Mouse (Mus musculus) liver, embryonic 14.5 days (tissue): ENCODE results near the gene Fam221a. TPM values are rescaled to one million over a fixed set of nuclear protein-coding genes. Genes with fewer than 3 reads are reported as not detected.

ENCODE experiments used
- ATAC-seq: fragments of 200-750 bp; cut with Nextera tagmentation; 2 replicates; pipeline ENCODE4 v1.8.0; 2017; ENCODE audit warnings: moderate number of reproducible peaks, mild to moderate bottlenecking, moderate library complexity; ENCODE audit not compliant: insufficient read depth
- DNase-seq, 3 experiments: peaks; one replicate each; pipeline ENCODE4 v3.0.0-alpha.2; 2012 to 2013; ENCODE audit warnings: low read depth in 3 of 3, low spot score in 3 of 3
- H3K27ac ChIP-seq: fragments of 300-500 bp; sonication (generic); 2 replicates; pipeline ENCODE4 v1.5.1; 2014; ENCODE audit warnings: moderate library complexity, mild to moderate bottlenecking, control low read depth, inconsistent platforms
- H3K27me3 ChIP-seq: fragments of 300-500 bp; sonication (generic); 2 replicates; pipeline ENCODE4 v1.6.1; 2014; ENCODE audit warnings: mild to moderate bottlenecking, low read length, moderate library complexity; ENCODE audit not compliant: control insufficient read depth, insufficient read depth
- H3K36me3 ChIP-seq: fragments of 300-500 bp; sonication (generic); replicated peaks from 2 replicates; pipeline ENCODE4 v1.6.1; 2014; ENCODE audit warnings: low read depth; ENCODE audit not compliant: control insufficient read depth, insufficient read depth
- H3K4me1 ChIP-seq, 2 experiments: fragments of 200-500 bp in 1 of 2; fragments of 300-500 bp in 1 of 2; sonication (generic) in 1 of 2; replicated peaks; 2 replicates each; pipeline ENCODE4 v1.6.1; 2012 to 2014; ENCODE audit warnings: antibody characterized with exemption in 1 of 2, inconsistent platforms in 1 of 2, low read length in 1 of 2; ENCODE audit not compliant: control insufficient read depth in 2 of 2, insufficient read depth in 2 of 2
- H3K4me2 ChIP-seq: fragments of 300-500 bp; sonication (generic); 2 replicates; pipeline ENCODE4 v1.6.1; 2014; ENCODE audit warnings: low read depth, mild to moderate bottlenecking, control low read depth, moderate library complexity
- H3K4me3 ChIP-seq, 2 experiments: fragments of 200-500 bp in 1 of 2; fragments of 300-500 bp in 1 of 2; sonication (generic) in 1 of 2; 2 replicates each; pipeline ENCODE4 v1.5.1; 2012 to 2014; ENCODE audit warnings: low read depth in 2 of 2, low read length in 2 of 2, mild to moderate bottlenecking in 2 of 2, control low read depth in 1 of 2, inconsistent platforms in 1 of 2, moderate library complexity in 1 of 2; ENCODE audit not compliant: insufficient read depth in 1 of 2
- H3K9ac ChIP-seq: fragments of 300-500 bp; sonication (generic); replicated peaks from 2 replicates; pipeline ENCODE4 v1.6.1; 2014; ENCODE audit warnings: mild to moderate bottlenecking, control low read depth, moderate library complexity
- H3K9me3 ChIP-seq: fragments of 300-500 bp; sonication (generic); 2 replicates; pipeline ENCODE4 v1.6.1; 2016; ENCODE audit warnings: low read length, mixed read lengths; ENCODE audit not compliant: control insufficient read depth
- CTCF ChIP-seq: IDR thresholded peaks from 2 replicates; pipeline ENCODE4 v1.5.1; 2016; ENCODE audit warnings: antibody characterized with exemption, low read depth, control low read depth
- EP300 ChIP-seq: IDR thresholded peaks from 2 replicates; pipeline ENCODE4 v1.6.1; 2016; ENCODE audit warnings: antibody characterized with exemption, low read depth
- WGBS: fragments of 180-500 bp; shearing (Covaris S2); extraction: QIAGEN DNeasy Blood & Tissue Kit; methylation state at CpG from one replicate; pipeline ENCODE4 v1.1.7; 2014; ENCODE audit not compliant: insufficient replicate concordance; 5-methylcytosine and 5-hydroxymethylcytosine counted together
- polyA plus RNA-seq, 2 experiments: library from polyadenylated mRNA; depleted of rRNA in 1 of 2; stranded (reverse) in 1 of 2; unstranded in 1 of 2; fragments of >200 nt; fragmentation: Nextera tagmentation in 1 of 2; extraction: Ambion mirVana in 1 of 2; gene quantifications; 2 replicates each; pipeline versions ENCODE4 v1.2.1 to v1.2.3; 2012 to 2014

Gene Fam221a
- polyA plus RNA-seq, 2 experiments: 2.2 to 2.5 TPM

- ATAC-seq: no peak
- WGBS: 65% methylated on average over 2 of the region's 2 CpGs
- TF ChIP-seq CTCF: no peak
- no peak for TF ChIP-seq EP300
These were observed 6.4 kb downstream of the Fam221a start for GRCm38 (mm10) chr6:49373943-49374342.

GRCm38 (mm10) chr6:49378328-49378727, 10.8 kb downstream of the Fam221a start:
- no peaks in the 10 kb centered on the region for H3K27me3 ChIP-seq
- no peak for ATAC-seq
- H3K9me3 ChIP-seq: no peaks in the 10 kb centered on the region
- 71% methylated on average over 12 of the region's 12 CpGs for WGBS
- H3K36me3 ChIP-seq: no peaks in the 10 kb centered on the region
- no peak overlapping the region for H3K27ac ChIP-seq
- peaks cover 0 to 6% of the 10 kb centered on the region in 2 experiments; a peak in 2 of 4 replicates for H3K4me1 ChIP-seq
- H3K4me3 ChIP-seq: no peak overlapping the region
- no peak for DNase-seq
- H3K9ac ChIP-seq: no peak overlapping the region
- no peak overlapping the region for H3K4me2 ChIP-seq
- no peak for TF ChIP-seq EP300
- no peak for TF ChIP-seq CTCF

More at GRCm38 (mm10) chr6:49373943-49374342, 6.4 kb downstream of the Fam221a start:
- peaks cover 0 to 7% of the 10 kb centered on the region in 2 experiments; a peak in 2 of 4 replicates for H3K4me1 ChIP-seq
- no peaks in the 10 kb centered on the region for H3K27me3 ChIP-seq
- H3K36me3 ChIP-seq: no peaks in the 10 kb centered on the region
- H3K4me2 ChIP-seq: no peak overlapping the region
- no peaks in the 10 kb centered on the region for H3K9me3 ChIP-seq
- H3K4me3 ChIP-seq: no peak overlapping the region
- H3K9ac ChIP-seq: no peak overlapping the region
- no peak for DNase-seq
- H3K27ac ChIP-seq: no peak overlapping the region

GRCm38 (mm10) chr6:49394276-49394675, 26.7 kb downstream of the Fam221a start:
- H3K4me3 ChIP-seq: no peak overlapping the region
- no peak overlapping the region for H3K27ac ChIP-seq
- TF ChIP-seq EP300: no peak
- TF ChIP-seq CTCF: no peak
- 38% methylated on average over 1 of the region's 1 CpGs for WGBS
- ATAC-seq: no peak
- no peak overlapping the region for H3K4me2 ChIP-seq
- H3K9ac ChIP-seq: no peak overlapping the region
- no peaks in the 10 kb centered on the region for H3K36me3 ChIP-seq
- no peak for DNase-seq
- H3K9me3 ChIP-seq: no peaks in the 10 kb centered on the region
- no peaks in the 10 kb centered on the region for H3K27me3 ChIP-seq
- H3K4me1 ChIP-seq: no peaks in the 10 kb centered on the region

- 85% methylated on average over 34 of the region's 34 CpGs for WGBS
- no peak within 1 kb of the TSS for H3K4me2 ChIP-seq
These were observed 27.8 kb downstream of the Fam221a start, which contains the start of gene Stk31 for GRCm38 (mm10) chr6:49395316-49395715. Gene Stk31 (plus strand): TSS chr6:49395604.

GRCm38 (mm10) chr6:49397466-49397865, 29.9 kb downstream of the Fam221a start:
- no peak overlapping the region for H3K27ac ChIP-seq
- no peak overlapping the region for H3K9ac ChIP-seq
- no peaks in the 10 kb centered on the region for H3K27me3 ChIP-seq
- no peaks in the 10 kb centered on the region for H3K36me3 ChIP-seq
- no peaks in the 10 kb centered on the region for H3K4me1 ChIP-seq
- no peak overlapping the region for H3K4me2 ChIP-seq
- no peaks in the 10 kb centered on the region for H3K9me3 ChIP-seq
- ATAC-seq (no peak), DNase-seq (no peak)
- TF ChIP-seq EP300 (no peak), CTCF (peak; percentile 48)
- no peak overlapping the region for H3K4me3 ChIP-seq

More at GRCm38 (mm10) chr6:49395316-49395715, 27.8 kb downstream of the Fam221a start, which contains the start of gene Stk31:
- H3K4me1 ChIP-seq: no peaks in the 10 kb centered on the region
- no peaks in the 10 kb centered on the region for H3K27me3 ChIP-seq
- TF ChIP-seq CTCF: no peak
- no peak for TF ChIP-seq EP300
- no peaks in the 10 kb centered on the region for H3K36me3 ChIP-seq
- ATAC-seq: no peak
- H3K4me3 ChIP-seq: no peak within 1 kb of the TSS
- H3K9ac ChIP-seq: no peak within 1 kb of the TSS
- H3K27ac ChIP-seq: no peak within 1 kb of the TSS
- H3K9me3 ChIP-seq: no peaks in the 10 kb centered on the region
- DNase-seq: no peak
